Mouse (Mus musculus) mouse embryonic stem cell (cell line): ENCODE measurements around the gene Aars2.

ENCODE experiments used
- in situ Hi-C, 2 experiments: fragments of 300-500 bp; cut with MboI; formaldehyde crosslinking; loops; 1 replicate in 1 of 2; 3 replicates in 1 of 2; pipeline ENCODE4 v1.14.3; 2019 to 2020; ENCODE audit warnings: low sequenced_read_pairs in 2 of 2, low pct_unique_long_range_greater_than_20kb in 1 of 2, mixed read lengths in 1 of 2; ENCODE audit not compliant: unreplicated experiment in 1 of 2

Aars2 gene

DNA sequence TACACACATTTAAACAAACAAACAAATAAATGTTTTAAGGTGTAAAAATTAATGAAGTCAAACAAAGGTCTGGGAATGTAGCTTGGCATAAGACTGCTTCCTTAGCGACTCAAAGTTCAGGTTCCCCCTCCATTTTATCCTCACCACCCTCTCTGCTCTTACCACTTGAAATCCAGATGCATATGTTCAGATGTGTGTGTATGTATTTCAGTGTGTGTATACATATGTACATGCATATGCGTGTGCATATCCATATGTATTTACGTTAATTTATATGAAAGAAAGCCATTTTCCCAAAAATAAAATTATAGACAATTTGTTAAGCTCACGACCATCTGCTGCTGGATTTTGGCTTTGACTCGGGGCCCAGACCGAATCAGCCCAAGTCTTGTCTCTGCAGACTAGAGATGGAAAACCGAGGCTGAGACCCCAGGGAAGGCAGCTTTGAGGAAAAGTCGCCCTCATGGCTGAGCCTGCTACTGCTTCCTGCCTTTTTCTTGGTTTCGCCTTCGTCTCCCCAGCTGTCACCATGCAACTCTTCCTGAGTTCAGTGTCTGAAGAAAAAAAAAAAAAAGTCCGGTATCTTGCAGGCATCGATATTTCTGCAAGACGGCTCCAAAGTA is 16.0 kb upstream of the Aars2 start:
- in situ Hi-C loops, result loop anchor here in 1 of 2 experiments (25.0 kb wide), 1 partner anchor 172 kb away; the partner anchor contains the start of gene Capn11

DNA sequence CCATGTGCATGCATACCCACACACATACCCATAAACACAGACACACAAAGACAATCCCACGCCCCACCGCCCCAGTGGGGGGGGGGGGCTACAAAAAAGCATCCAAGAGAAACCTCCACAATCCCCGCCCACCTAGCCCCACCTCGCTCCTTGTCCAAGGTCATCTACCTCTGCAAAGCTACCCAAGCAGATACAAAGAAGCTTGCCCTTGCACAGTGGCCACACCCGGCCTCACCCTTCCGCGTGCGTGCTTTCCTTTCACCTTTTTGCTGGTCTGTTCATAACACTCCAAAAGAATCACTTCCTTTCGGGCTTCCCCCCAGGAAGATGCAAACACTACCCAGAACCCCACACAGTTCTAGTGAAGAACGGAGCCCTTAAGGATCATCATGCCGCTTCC is 11.2 kb upstream of the Aars2 start:
- in situ Hi-C loops, result loop anchor here in 1 of 2 experiments (25.0 kb wide), 1 partner anchor 167 kb away; the partner anchor contains the start of gene Capn11

DNA sequence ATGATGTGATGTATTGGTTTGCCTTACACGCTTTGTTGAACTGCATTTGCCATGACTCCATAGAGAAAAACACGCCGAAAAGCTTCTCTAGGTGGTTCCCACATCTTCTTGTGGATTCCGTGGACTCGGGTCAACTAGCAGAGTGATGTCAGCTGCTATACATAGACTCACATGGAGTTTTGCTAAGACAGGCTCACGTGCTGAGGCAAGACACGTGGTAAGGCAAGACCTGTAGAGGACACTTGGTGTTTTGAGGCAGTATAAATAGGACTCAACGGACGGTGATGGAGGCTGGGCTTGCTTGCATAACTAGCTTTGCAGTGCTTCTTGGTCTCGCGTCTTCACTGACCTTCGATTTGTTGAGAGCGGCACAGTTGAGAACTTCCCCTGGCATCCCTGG is 8.2 kb upstream of the Aars2 start:
- in situ Hi-C loops, result loop anchor here in 1 of 2 experiments (25.0 kb wide), 1 partner anchor 164 kb away; the partner anchor contains the start of gene Capn11

DNA sequence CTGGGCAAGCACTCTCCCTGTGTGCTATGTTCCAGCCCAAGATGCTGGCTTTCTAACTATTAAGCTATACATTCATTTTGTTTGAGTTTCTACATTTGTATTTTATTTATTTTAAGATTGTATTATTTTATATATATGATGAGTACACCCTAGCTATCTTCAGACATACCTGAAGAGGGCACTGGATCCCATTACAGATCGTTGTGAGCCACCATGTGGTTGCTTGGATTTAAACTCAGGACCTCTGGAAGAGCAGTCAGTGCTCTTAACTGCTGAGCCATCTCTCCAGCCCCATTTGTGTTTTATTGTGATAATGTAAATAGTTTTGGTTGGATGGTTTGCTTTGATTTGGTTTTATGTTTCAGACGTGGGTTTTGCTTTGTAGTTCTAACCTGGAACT is 7.1 kb upstream of the Aars2 start:
- in situ Hi-C loops, result loop anchor here in 1 of 2 experiments (25.0 kb wide), 1 partner anchor 163 kb away; the partner anchor contains the start of gene Capn11

DNA sequence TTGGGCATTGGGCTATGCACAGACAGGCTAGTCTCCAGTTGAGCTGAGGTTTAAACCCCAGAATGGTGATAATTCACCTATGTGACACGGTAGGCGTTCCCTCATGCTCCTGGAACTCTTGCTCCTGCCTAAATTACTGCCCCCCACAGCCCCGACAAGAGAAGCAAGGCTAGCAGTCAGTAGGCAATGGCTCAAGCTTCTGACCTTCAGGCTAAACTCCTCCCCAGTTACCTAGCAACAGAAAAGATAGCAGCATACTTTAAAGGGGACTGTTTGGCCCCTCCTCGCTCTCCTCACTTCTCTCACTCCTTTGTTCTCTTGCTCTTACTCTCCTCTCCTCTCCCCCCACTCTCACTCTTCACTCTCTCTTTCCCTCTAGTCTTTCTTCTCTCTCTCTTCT is 5.7 kb upstream of the Aars2 start:
- in situ Hi-C loops, result no loop called here

DNA sequence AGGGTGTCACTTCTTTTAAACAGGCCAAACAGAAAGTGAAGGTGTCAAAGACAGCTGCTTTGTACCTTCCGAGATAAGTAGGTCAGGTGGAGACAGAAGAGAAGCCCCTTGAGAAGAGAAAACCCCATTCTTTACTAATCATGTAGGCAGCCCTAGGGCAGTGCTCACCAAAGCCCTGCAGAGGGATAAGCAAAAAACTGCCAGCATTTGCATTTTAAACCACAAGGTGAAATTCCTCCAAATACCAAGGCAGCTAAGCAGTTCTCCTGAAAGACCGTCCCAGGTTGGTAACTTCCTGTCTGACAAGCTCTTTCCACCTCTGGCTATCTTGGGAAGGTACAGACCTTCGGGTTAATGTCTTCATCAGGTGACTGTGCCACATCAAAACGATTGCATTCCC is 4.3 kb upstream of the Aars2 start:
- in situ Hi-C loops, result no loop called here

DNA sequence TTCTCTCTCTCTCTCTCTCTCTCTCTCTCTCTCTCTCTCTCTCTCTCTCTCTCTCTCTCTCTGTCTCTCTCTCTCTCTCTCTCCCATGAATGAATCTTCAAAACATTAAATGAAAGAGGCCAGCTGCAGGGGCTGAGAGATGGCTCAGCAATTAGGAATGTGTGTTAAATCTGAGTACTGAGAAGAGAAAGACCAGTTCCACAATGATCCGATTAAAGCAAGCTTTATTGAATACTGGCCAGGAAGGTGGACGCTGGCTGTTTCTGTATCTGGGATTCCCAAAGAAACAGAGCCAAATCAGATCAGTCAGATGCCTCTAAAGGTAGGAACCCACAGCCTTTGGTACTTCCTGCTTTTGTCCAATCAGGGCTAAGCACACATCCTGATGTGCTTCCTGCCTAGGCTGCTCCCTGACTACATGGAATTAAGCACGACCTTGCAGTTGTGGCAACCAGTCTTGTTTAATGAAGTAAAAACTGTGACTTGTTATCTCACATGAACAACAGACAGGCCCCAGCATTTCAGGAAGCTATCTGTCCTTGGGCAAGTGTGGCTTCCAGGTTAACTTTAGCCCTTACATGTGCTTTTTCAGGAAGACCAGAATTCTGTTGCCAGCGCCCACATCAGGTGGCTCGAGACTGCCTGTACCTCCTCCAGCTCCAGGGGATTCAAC is 3.2 kb upstream of the Aars2 start:
- in situ Hi-C loops, result no loop called here

DNA sequence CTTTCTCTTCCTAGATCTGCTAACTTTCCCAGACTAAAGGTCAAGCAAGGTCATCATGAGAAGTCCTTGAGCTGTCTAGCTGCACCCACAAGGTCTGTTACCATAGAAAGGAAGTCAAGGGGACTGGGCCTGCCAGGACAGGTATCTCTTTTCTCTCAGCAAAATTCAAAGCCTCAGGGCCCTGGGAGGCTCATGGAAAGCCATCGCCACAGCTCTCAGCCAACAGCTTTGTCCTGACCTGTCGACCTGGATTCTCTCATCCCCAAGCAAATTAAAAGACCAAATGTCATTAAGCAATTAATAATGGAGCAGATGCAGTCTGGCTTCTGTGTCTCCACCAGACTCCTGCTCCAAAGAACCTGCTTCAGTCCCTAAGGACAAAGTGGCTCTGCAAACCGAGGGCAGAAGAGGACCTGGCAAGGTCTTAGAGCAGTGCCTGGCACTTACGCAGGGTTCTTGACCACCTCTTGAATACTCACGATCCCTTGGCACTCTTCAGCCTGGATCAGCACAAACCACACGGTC is 638 bp upstream of the Aars2 start:
- in situ Hi-C loops, result no loop called here

DNA sequence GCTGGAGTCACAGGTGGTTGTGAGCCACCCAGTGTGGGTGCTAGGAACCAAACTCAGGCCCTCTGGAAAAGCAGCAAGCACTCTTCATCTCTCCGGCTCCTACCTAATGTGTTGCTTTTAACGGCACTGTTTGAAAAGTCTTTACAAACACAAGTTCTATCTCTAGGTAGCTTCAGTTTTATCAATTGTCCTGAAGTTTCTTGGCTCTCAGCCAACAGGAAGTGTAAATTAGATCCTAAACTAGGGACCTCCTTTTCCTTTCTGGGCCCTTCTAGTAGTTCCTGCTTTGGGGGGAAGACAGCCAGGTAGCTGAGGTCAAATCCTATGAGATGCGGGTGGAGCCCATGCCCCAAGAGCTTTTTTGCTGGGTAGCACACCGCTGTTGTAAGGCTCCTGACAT is 4.2 kb downstream of the Aars2 start:
- in situ Hi-C loops, result no loop called here

DNA sequence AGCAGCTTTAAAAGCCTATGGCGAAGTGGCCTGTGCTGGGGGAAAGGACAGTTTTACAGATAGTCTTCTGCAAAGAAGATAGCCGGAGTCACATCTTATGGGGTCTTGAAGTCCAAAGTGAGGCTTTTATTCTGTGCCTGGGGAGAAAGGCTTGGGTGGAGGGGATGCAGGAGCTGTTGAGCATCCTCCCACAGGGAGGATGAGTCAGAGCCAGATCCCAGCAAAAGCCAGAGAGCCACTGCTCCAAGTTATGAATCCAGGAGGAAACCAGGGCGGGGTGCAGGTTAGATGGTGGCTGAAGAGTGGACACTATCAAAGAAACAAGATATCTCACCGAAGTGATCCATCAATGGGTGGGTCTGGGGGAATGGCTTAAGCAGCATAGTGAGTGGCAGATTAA is 5.1 kb downstream of the Aars2 start:
- in situ Hi-C loops, result no loop called here

DNA sequence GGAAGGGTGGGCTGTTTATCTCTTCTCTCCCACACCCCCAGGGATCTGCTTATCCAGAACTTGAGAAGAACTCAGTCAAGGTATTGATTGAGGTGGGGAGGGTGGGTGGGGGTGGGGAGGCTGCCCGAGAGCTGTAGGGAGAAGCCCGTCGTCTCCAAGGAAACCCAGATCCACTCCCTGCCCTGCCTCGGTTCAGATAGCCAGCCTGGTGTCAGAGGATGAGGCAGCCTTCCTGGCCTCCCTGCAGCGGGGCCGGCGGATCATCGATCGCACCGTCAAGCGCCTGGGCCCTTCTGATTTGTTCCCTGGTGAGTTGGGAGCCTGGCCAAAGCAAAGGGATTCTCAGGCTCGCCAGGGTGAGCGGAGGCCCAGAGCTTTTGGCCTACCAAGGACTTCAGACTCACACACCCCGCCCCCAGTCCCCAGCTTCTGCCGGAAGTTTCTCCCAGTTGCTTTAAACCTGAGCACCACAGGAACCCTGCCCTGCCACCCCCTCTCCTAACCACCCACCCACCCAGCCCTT is 8.6 kb downstream of the Aars2 start:
- in situ Hi-C loops, result no loop called here

DNA sequence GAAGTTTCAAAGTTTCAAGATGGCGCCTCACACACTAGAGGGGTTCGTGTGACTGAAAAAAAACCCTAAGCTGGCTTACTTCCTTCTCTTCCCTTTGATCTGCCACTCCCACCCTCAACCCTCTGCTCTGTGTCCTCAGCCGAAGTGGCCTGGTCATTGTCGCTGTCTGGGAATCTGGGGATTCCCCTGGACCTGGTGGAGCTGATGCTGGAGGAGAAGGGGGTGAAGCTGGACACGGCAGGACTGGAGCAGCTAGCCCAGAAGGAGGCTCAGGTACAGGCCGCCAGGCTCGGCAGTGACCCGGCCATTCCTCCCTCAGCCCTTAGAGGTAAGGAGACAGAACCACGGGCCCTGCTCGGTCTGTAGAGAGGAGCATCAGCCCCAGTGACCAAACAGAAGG is 9.2 kb downstream of the Aars2 start:
- in situ Hi-C loops, result no loop called here

DNA sequence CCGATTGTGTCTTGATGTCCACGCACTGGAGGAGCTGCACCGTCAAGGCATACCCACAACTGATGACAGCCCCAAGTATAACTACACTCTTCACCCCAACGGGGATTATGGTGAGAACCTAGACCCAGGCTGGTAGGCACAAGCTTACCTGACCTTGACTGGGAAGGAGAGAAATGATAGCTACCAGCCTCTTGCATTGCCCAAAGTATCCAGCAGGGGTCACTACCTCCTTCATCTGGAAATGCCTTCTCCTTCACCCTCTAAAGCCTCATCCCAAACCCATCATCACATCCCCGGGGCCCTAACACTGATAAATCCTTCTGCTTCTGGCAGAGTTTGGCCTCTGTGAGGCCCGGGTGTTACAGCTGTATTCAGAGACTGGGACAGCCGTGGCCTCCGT is 9.8 kb downstream of the Aars2 start:
- in situ Hi-C loops, result no loop called here

DNA sequence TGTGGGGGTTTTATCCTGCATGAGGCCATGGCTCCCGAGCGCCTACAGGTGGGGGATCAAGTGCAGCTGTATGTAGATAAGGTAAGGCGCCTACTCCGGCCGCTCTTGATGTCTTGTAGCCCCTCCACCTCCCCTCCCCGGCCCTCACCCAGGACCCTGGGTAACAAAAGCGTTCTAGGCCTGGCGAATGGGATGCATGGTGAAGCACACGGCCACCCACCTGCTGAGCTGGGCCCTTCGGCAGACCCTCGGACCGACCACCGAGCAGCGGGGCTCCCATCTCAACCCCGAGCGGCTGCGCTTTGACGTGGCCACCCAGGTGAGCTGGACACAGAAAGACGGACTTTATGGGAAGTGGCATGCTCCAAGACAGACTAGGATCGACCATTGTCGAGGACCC is 10.5 kb downstream of the Aars2 start:
- in situ Hi-C loops, result no loop called here

DNA sequence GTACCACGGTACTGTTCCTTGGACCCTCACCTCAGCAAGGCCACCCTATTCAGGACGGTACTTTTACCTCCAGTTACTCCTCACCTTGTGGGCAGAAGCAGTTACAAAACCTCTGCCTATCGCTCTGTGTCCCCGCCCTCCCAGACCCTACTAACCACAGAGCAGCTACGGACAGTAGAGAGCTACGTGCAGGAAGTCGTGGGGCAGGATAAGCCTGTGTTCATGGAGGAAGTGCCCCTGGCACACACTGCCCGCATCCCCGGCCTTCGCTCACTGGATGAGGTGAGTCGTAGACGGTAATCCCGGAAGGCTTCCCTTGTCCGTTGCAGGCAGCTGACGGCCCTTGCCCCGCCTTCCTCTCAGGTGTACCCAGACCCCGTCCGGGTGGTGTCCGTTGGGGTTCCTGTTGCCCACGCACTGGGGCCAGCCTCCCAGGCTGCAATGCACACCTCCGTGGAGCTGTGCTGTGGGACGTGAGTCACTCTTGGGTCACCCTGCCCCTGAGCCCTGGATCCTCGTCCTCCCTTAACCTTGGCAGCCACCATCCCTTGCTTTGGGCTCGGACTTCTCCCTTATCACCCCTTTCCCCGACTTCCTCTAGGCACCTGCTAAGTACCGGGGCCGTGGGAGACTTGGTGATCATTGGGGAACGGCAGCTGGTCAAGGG is 11.0 kb downstream of the Aars2 start:
- in situ Hi-C loops, result no loop called here

DNA sequence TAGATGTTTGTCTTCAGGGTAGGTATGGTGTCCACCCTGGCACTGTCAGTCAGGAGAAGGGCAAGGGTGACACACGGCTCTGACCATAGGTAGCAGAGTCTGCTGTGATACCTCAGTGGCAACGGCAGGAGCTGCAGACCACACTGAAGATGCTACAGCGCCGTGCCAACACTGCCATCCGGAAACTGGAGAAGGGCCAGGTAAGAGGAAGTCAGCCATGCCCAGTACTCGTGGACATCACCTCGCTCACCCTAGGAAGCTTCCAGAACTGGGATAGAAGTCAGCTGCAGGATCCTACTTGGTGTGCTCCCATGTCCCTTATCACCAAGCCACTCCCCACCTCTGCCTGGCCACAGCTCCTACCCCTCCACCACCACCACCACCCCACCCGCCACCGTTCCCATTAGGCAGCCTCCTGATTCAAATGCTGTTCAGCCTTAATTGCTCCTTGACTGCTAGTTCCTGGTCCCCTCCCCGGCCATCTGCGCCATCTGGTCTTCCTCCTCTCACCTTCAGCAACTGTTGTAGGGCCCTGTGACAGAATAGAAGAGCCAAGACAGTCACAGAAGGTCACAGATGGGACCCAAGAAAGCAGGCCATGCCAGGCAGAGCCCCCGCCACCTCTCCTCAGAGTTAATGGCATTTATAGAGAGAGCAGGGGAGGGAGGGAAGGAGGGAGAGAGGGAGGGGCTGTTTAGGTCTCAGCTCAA is 12.3 kb downstream of the Aars2 start:
- in situ Hi-C loops, result no loop called here

DNA sequence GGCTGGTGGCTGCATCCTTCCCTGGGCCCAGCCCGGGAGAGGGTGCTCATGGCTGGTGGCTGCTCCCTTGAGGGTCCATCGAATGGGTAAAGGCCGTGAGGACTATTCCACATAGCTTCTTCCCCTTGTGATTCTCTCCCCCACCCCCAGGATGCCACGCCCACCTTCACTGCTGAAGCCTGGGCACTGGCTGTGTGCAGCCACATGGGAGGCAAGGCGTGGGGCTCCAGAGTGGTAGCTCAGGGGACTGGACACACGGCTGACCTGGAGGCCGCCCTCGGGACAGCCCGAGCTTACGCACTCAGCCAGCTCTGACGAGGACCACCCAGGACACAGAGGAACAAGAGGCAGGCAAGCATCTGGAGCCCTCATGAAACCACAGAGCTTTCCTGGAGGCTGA is 13.5 kb downstream of the Aars2 start:
- in situ Hi-C loops, result no loop called here

DNA sequence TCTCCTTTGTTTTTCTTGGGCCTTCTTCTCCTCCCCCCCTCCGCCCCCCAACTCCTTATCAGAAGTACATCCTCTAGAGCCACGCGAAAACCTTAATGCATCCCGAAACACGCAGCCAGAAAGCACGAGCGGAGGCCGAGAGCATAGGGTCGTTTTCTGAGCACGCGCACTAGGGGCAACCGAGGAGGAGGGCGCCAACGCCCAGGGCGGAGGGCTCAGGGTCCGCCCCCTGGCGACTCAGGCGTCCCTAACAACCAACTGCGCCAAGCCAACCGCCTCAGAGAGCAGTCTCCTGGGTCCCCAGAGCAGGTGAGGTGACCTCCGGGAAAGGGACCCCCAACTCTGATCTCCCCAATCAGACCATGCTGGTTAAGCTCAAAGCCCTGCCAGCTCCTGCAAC is 16.6 kb downstream of the Aars2 start, which contains the start of gene Tcte1:
Tcte1 (plus strand) TSS at position 172 of the 400 bp plus-strand sequence.
- in situ Hi-C loops, result no loop called here

DNA sequence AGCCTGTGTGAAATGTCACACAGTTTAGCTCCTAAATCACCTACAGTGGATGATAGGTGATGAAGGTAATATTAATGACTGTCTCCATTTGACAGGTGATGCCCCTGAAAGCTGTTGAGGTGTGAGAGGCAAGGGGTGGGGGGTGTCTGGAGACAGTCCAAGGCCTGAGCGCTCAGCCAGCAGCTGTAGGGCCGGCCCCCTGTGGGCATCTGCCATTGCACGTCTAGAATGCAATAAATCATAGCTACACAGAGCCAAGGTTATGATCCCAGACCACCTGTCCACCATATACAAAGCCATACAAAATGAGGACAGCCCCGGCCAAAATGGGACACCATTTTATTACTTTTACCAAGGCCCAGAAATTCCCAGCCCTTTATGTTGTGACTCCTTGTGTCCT is 18.3 kb downstream of the Aars2 start:
- in situ Hi-C loops, result no loop called here
